Mouse (Mus musculus) right cerebral cortex, postnatal 4 days (tissue): Measurements from ENCODE around the gene Thy1.

Experiments
- DNase-seq: peaks from one replicate; pipeline ENCODE4 v3.0.0-alpha.2; 2022

Gene Thy1

DNA sequence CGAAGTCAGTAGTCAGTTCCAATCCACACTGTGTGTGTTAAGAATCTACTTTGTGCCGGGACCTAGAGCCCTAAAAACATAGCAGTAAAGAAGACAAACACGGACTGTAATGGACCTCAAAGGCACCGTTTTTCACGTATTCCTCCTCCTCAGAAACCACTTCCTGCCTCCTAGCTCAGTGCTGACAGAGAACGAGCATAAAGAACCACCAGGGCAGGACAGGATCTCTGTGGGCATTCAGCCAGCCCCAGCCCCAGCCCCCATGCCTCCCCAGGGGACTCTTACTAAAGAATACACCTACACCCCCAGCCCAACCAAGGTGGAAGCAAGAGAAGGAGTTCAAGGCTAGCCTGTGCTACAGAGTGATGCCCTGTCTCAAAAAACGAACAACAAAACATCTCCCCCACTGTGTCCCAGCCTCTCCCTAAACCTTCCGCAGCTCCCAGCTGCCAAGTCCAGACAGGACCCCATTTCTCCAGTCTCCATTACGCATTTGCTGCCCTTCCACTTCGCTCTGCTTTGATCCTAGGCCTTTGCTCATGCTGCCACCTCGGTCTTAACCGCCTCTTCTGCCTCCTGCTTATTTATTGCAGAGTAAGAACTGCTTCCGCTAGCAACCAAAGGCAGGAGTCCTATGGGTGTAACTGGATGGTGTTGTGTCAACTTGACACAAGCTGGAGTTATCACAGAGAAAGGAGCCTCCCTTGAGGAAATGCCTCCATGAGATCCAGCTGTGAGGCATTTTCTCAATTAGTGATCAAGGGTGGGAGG lies 9.0 kb upstream of the Thy1 start:
- DNase-seq, result no peak

DNA sequence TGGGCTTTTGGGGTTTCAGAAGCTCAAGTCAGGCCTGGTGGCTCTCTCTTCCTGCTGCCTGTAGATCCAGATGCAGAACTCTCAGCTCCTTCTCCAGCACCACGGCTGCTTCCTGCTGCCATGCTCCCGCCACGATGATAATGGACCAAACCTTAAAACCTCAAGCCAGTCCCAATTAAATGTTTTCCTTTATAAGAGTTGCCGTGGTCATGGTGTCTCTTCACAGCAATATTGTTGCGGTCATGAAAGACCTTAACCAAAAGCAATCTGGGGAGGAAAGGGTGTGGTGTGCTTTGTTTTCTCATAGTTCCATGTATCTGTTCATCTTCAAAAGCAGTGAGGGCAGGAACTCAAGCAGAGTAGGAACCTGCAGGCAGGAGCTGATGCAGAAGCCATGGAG lies 6.1 kb upstream of the Thy1 start:
- DNase-seq, result no peak

DNA sequence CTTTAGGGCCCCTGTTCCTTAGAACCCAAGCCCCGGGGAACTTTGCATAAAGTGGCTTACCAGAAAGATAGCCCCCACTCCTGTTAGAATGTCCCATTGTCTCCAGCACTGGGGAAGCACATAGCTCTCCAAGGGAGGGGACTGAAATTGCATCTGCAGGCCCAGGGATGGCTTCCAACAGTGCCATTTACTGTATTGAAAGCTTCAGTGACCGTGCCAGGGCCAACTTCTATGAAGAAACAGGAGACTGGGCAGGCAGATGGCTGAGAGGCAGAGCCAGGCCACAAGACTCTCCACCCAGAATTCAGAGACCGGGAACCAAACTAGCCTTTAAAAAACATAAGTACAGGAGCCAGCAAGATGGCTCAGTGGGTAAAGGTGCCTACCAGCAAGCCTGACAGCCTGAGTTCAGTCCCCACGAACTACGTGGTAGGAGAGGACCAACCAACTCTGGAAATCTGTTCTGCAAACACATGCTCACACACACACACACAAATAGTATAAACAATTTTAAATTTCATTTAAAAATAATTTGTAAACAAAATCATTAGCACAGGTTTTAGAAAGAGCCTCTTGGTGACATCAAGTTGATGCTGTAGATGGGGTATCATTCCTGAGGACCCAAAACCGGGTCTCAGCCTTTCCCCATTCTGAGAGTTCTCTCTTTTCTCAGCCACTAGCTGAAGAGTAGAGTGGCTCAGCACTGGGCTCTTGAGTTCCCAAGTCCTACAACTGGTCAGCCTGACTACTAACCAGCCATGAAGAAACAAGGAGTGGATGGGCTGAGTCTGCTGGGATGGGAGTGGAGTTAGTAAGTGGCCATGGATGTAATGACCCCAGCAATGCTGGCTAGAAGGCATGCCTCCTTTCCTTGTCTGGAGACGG lies 1.4 kb upstream of the Thy1 start:
- no peak for DNase-seq

DNA sequence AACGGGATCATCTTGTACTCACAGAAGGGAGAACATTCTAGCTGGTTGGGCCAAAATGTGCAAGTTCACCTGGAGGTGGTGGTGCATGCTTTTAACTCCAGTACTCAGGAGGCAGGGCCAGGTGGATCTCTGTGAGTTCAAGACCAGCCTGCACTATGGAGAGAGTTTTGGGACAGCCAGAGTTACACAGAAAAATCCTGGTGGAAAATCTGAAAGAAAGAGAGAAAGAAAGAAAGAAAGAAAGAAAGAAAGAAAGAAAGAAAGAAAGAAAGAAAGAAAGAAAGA lies 846 bp upstream of the Thy1 start:
- DNase-seq, result no peak

DNA sequence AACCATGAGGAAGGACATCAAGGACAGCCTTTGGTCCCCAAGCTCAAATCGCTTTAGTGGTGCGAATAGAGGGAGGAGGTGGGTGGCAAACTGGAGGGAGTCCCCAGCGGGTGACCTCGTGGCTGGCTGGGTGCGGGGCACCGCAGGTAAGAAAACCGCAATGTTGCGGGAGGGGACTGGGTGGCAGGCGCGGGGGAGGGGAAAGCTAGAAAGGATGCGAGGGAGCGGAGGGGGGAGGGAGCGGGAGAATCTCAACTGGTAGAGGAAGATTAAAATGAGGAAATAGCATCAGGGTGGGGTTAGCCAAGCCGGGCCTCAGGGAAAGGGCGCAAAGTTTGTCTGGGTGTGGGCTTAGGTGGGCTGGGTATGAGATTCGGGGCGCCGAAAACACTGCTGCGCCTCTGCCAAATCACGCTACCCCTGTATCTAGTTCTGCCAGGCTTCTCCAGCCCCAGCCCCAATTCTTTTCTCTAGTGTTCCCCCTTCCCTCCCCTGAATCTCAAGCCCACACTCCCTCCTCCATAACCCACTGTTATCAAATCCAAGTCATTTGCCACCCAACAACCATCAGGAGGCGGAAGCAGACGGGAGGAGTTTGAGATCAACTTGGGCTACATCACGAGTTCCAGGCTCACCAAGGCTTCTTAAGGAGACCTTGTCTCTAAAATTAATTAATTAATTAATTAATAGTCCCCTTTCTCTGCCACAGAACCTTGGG lies 683 bp downstream of the Thy1 start:
- peak; percentile 43 for DNase-seq

DNA sequence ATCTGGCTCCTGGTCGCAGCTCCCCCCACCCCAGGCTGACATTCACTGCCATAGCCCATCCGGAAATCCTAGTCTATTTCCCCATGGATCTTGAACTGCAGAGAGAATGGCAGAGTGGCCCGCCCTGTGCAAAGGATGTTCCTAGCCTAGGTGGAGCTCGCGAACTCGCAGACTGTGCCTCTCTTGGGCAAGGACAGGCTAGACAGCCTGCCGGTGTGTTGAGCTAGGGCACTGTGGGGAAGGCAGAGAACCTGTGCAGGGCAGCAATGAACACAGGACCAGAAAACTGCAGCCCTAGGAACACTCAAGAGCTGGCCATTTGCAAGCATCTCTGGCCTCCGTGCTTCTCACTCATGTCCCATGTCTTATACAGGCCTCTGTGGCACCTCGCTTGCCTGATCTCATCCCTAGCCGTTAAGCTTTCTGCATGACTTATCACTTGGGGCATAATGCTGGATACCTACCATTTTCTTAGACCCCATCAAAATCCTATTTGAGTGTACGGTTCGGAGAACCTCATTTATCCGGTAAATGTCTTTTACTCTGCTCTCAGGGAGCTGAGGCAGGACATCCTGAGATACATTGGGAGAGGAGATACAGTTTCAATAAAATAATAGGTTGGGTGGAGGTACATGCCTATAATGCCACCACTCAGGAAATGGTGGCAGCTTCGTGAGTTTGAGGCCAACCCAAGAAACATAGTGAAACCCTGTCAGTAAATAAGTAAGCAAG lies 1.4 kb downstream of the Thy1 start:
- DNase-seq, result no peak

DNA sequence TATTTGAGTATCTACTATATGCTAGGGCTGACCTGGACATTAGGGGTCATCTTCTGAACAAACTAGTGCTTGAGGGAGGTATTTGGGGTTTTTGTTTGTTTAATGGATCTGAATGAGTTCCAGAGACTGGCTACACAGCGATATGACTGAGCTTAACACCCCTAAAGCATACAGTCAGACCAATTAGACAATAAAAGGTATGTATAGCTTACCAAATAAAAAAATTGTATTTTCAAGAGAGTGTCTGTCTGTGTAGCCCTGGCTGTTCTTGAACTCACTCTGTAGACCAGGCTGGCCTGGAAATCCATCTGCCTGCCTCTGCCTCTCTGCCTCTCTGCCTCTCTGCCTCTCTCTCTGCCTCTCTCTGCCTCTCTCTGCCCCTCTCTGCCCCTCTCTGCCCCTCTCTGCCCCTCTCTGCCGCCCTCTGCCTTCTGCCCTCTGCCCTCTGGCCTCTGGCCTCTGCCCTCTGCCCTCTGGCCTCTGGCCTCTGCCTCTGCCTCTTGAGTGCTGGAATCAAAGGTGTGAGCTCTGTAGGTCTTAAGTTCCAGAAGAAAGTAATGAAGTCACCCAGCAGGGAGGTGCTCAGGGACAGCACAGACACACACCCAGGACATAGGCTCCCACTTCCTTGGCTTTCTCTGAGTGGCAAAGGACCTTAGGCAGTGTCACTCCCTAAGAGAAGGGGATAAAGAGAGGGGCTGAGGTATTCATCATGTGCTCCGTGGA lies 2.1 kb downstream of the Thy1 start:
- DNase-seq, result no peak

DNA sequence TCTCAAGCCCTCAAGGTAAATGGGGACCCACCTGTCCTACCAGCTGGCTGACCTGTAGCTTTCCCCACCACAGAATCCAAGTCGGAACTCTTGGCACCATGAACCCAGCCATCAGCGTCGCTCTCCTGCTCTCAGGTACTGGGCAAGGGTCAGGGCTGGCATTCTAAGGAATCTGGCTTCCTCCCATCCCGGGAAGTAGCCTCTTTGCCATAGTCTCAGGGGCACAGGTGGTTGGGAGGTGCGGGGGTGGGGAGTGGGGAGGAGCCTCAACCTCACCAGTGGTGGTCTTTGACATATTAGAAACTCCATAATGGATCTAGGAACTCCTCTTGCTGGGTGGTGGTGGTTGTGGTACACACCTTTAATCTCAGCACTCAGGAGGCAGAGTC lies 2.7 kb downstream of the Thy1 start:
- no peak for DNase-seq

DNA sequence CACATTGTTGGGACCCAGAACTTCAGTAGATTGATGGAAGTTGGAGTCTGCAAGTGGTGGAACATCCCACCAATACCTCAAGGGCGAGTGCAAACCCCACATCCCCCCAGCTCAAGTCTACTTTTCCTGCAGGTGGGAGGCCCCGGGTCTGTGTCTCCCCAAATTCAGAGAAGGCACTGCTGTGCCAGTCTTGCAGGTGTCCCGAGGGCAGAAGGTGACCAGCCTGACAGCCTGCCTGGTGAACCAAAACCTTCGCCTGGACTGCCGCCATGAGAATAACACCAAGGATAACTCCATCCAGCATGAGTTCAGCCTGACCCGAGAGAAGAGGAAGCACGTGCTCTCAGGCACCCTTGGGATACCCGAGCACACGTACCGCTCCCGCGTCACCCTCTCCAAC lies 3.2 kb downstream of the Thy1 start:
- no peak for DNase-seq

DNA sequence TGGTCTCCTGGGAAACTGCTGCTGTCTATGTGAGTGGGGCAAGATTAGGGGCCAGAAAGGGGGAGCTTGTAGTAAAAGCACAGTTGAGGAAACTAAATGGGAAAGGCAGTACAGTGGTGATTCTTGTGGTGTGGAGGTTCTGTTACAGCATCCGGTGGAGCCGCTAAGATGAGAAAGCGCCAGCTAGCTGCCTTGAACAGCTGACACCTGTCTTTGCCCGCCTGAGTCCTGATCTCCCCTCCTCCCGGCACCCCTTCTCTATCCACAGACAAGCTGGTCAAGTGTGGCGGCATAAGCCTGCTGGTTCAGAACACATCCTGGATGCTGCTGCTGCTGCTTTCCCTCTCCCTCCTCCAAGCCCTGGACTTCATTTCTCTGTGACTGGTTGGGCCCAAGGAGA lies 3.9 kb downstream of the Thy1 start:
- no peak for DNase-seq

DNA sequence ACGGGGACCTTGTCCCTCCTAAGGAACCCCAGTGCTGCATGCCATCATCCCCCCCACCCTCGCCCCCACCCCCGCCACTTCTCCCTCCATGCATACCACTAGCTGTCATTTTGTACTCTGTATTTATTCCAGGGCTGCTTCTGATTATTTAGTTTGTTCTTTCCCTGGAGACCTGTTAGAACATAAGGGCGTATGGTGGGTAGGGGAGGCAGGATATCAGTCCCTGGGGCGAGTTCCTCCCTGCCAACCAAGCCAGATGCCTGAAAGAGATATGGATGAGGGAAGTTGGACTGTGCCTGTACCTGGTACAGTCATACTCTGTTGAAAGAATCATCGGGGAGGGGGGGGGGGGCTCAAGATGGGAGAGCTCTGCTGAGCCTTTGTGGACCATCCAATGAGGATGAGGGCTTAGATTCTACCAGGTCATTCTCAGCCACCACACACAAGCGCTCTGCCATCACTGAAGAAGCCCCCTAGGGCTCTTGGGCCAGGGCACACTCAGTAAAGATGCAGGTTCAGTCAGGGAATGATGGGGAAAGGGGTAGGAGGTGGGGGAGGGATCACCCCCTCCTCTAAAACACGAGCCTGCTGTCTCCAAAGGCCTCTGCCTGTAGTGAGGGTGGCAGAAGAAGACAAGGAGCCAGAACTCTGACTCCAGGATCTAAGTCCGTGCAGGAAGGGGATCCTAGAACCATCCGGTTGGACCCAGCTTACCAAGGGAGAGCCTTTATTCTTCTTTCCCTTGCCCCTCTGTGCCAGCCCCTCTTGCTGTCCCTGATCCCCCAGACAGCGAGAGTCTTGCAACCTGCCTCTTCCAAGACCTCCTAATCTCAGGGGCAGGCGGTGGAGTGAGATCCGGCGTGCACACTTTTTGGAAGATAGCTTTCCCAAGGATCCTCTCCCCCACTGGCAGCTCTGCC lies 4.6 kb downstream of the Thy1 start:
- no peak for DNase-seq

DNA sequence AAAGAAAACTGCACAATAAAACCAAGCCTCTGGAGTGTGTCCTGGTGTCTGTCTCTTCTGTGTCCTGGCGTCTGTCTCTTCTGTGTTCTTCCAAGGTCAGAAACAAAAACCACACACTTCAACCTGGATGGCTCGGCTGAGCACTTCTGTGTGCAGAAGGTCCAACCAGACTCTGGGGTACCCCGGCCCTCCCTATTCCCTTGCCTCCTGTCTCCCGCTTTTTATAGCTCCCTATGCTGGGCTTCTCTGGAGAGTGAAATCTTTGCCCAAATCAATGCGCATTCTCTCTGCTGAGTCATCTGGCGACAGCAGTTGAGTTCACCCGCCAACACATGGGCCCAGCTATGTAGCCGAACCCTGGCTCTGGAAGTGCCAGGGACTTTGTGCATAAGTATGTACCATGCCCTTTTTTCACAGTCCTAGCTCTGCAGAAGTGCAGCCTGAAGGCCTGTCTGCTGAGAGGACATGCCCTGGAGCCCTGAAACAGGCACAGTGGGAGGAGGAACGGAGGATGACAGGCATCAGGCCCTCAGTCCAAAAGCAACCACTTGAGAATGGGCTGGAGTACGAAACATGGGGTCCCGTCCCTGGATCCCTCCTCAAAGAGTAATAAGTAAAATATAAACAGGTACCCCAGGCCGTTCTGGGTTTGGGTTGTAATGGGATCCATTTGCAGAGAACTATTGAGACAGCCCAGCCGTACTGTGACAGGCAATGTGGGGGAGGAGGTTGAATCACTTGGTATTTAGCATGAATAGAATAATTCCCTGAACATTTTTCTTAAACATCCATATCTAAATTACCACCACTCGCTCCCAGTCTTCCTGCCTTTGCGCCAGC lies 5.6 kb downstream of the Thy1 start:
- no peak for DNase-seq

DNA sequence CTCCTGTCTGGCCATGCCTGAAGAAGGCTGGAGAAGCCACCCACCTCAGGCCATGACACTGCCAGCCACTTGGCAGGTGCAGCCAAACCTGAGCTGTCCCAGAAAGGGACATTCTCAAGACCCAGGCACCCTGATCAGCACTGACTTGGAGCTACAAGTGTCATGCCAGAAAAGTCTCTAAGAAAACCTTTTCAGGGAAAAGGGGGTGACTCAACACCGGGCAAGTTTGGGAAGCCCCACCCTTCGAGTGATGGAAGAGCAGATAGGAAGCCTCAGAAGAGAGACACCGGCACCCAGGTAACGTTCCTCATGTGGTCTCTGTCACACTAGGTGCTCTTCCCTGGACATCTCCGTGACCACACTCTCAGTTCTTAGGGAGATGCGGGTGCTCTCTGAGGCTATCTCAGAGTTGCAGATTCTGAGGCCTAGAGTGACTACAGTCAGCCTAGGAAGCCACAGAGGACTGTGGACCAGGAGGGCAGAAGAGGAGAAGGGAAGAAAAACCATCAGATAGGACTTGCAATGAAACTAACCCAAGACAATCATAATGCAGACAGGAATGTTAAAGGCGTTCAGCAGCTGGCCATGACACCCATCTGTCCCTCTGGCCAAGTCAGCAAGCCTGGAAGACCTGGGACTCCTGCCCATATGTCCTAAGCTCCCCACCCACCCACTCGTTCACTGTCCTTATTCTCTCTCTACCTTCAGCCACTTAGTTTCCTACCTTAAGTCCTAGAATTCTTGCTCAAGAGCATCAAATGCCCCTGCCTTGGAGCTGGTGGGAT lies 6.4 kb downstream of the Thy1 start:
- no peak for DNase-seq

DNA sequence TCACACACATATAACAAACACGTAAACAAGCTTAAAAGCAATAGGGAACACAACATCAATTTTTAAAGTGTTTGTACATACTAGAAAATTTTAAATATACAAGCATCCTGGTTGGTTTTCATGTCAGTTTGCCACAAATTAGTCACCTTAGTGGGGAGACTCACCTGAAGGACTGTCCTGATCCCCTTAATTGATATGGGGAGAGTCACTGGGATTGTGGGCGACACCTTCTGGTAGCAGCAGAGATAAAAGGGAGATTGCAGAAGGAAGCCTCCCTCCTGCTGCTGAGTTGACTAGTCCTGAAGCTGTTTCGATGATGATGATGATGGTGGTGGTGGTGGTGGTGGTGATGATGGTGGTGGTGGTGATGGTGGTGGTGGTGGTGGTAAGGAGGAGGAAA lies 9.7 kb downstream of the Thy1 start:
- DNase-seq, result no peak

DNA sequence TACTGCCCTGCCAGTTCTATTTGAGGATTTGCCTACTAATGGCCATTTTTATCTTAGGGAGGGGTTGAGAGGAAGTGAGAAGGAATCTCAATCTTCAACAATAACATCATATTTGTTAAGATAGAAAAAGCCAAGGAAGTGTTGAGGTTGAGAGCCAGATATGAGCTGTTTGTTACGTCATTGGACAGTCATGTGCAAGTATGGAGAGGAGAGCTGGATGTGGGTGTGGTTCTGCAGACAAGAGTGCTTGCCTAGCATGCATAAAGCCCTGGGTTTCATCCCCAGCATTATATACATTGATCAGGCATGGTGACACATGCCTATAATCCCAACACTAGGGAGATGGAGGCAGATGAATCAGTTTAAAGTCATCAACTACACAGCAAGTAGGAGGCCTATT lies 10.8 kb downstream of the Thy1 start:
- no peak for DNase-seq

DNA sequence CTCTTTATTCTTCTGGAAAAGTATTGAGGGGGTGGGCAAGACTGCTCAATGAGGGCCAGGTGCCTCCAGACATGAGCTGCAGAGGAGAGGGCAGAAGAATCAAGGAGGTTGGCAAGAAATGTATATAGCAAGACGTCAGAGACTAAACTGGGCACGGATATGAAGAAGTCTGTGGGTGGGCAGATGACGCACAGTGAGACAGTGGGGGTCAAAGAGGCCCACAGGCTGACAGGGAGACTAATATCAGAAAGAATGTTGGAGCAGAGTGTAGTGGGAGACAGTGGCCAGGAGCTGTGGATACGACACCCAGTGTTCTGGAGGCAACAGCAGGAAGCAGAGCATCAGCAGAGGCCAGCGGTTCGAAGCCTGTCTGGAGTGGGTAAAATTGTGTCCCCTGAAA lies 15.4 kb downstream of the Thy1 start:
- DNase-seq, result no peak

DNA sequence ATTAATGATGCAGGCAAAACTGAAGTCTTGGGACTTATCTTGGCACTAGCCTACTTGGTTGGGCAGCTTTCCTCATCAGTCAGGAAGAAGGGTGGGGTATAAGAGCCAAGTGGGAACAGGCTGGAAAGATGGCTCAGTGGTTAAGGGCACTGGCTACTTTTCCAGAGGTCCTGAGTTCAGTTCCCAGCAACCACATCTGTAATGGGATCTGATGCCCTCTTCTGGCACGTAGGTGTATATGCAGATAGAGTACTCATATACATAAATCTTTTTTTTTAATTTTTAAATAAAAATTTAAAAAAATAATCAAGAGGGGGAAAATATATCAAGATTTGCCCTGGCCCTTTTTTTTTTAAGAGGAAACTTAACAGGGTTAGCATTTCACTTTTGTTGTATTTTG lies 22.0 kb downstream of the Thy1 start:
- DNase-seq, result no peak

DNA sequence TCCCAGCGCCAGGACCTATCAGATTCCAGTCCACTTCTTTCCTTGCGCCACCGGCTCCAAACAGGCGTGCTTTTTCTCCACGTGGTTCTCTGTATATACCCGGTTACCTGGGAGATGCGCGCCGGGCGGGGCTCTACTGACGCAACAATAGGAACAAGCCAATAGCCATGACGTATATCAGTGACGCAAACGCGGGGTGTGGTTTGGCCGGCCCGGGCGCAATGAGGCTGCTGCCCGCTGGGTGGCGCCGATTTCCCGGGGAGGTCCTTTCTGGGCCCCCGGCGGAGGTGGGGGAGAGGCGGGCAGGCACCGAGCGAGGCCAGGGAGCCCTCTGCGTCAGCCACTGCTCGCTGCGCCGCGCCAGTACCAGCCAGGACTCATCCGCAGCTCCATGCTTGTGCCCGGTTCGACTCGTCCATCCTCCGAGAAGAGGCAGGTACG lies 23.6 kb downstream of the Thy1 start, which contains the start of gene Usp2:
Gene Usp2 (plus strand): TSS at position 237 of the 441 bp plus-strand sequence.
- peak; percentile 100 for DNase-seq

DNA sequence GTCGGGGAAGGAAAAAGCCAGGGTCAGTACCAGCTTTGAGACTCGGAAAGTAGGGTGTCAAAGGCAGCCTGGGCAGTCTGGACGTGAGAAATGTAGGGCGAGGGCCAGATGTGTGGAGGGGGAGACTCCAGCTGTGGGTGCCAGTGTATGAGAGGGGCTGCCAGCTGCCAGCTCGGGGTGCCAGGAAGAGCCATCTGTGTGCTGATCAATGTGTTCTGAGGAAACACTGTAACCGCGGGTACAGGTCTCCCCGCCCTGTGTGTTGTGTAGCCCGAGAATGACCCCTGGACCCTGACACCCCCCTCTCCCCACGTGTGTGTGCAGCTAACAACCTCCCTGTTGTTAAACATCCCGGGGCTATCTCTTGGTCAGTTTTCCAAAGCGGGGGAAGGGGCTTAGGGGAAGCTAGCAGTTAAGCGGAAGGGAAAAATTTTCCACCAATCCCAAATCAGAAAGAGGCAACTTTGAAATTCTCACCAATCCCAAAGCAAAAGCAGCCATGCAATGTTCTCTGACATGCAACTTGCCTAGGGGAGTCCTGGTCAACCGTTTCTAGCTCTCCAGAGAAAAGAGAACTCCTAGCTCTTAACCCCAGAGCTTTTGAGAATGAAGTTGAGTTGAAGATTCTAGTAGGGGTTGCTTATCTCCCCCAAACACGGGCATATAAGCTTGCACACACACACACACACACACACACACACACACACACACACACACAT lies 24.2 kb downstream of the Thy1 start:
- DNase-seq, result no peak
